Mouse (Mus musculus) neural tube, embryonic 14.5 days (tissue): Measurements from ENCODE around the gene Cxcl5. TPM values are rescaled to one million over a fixed set of nuclear protein-coding genes. Genes with fewer than 3 reads are reported as not detected.

Source experiments
- ATAC-seq: fragments of 200-750 bp; cut with Nextera tagmentation; 2 replicates; pipeline ENCODE4 v1.8.0; 2017; ENCODE audit warnings: low read depth, mild to moderate bottlenecking, moderate TSS enrichment, moderate library complexity
- H3K27ac ChIP-seq: fragments of 300-500 bp; sonication (generic); 2 replicates; pipeline ENCODE4 v1.5.1; 2014; ENCODE audit warnings: low read depth, mild to moderate bottlenecking, control low read depth, low read length, moderate library complexity, mixed read lengths
- H3K27me3 ChIP-seq: fragments of 300-500 bp; sonication (generic); 2 replicates; pipeline ENCODE4 v1.6.1; 2014; ENCODE audit warnings: low read length; ENCODE audit not compliant: control insufficient read depth, insufficient read depth
- H3K36me3 ChIP-seq: fragments of 300-500 bp; sonication (generic); 2 replicates; pipeline ENCODE4 v1.6.1; 2014; ENCODE audit warnings: low read length, mixed read lengths; ENCODE audit not compliant: control insufficient read depth, insufficient read depth
- H3K4me1 ChIP-seq: fragments of 300-500 bp; sonication (generic); 2 replicates; pipeline ENCODE4 v1.6.1; 2014; ENCODE audit warnings: low read length; ENCODE audit not compliant: control insufficient read depth, insufficient read depth
- H3K4me2 ChIP-seq: fragments of 300-500 bp; sonication (generic); 2 replicates; pipeline ENCODE4 v1.6.1; 2014; ENCODE audit warnings: mild to moderate bottlenecking, low read depth, low read length, control low read depth
- H3K4me3 ChIP-seq: fragments of 300-500 bp; sonication (generic); 2 replicates; pipeline ENCODE4 v1.5.1; 2014; ENCODE audit warnings: low read depth, low read length, control low read depth, mixed read lengths
- H3K9ac ChIP-seq: fragments of 300-500 bp; sonication (generic); replicated peaks from 2 replicates; pipeline ENCODE4 v1.6.1; 2014; ENCODE audit warnings: low read depth, mild to moderate bottlenecking, control low read depth, low read length, mixed read lengths
- H3K9me3 ChIP-seq: fragments of 300-500 bp; sonication (generic); 2 replicates; pipeline ENCODE4 v1.6.1; 2016; ENCODE audit warnings: low read length; ENCODE audit not compliant: control insufficient read depth
- WGBS: fragments of 180-500 bp; shearing (Covaris S2); extraction: QIAGEN DNeasy Blood & Tissue Kit; methylation state at CpG from one replicate; pipeline ENCODE4 v1.1.7; 2014; 5-methylcytosine and 5-hydroxymethylcytosine counted together
- polyA plus RNA-seq: library from polyadenylated mRNA; unstranded; fragments of >200 nt; fragmentation: Nextera tagmentation; extraction: Ambion mirVana; gene quantifications from 2 replicates; pipeline ENCODE4 v1.2.1, GENCODE M21; 2014

Gene Cxcl5
- 0.21 and 0.28 TPM in 2 replicates for polyA plus RNA-seq

GRCm38 (mm10) chr5:90759077-90760065 is at the start of gene Cxcl5:
Gene Cxcl5, plus strand, starts transcription at chr5:90759360.
- Histone ChIP-seq H3K27me3 (no peaks in the 10 kb centered on the region), H3K27ac (no peak within 1 kb of the TSS), H3K4me2 (peak within 1 kb of the TSS; percentile 76), H3K9me3 (no peaks in the 10 kb centered on the region), H3K36me3 (no peaks in the 10 kb centered on the region), H3K4me1 (no peaks in the 10 kb centered on the region; the same call in 1 of the 2 replicates), H3K4me3 (peak within 1 kb of the TSS; percentile 40), H3K9ac (peak within 1 kb of the TSS; percentile 52)
- ATAC-seq = peak; percentile 81
- WGBS = 4% methylated on average over 32 of the region's 32 CpGs

GRCm38 (mm10) chr5:90711409-90711808 is 47.8 kb upstream of the Cxcl5 start:
- Histone ChIP-seq H3K4me1 (no peaks in the 10 kb centered on the region), H3K27ac (no peak overlapping the region), H3K9me3 (no peaks in the 10 kb centered on the region), H3K4me2 (no peak overlapping the region), H3K4me3 (no peak overlapping the region), H3K9ac (no peak overlapping the region), H3K36me3 (no peaks in the 10 kb centered on the region), H3K27me3 (no peaks in the 10 kb centered on the region)
- WGBS = 79% methylated on average over 2 of the region's 2 CpGs
- no peak for ATAC-seq

- Histone ChIP-seq H3K4me2 (no peak overlapping the region), H3K27me3 (no peaks in the 10 kb centered on the region), H3K4me1 (no peaks in the 10 kb centered on the region), H3K27ac (no peak overlapping the region), H3K4me3 (no peak overlapping the region), H3K9ac (no peak overlapping the region), H3K9me3 (no peaks in the 10 kb centered on the region), H3K36me3 (no peaks in the 10 kb centered on the region)
- WGBS = 88% methylated on average over 1 of the region's 1 CpGs
- no peak for ATAC-seq
Observed at GRCm38 (mm10) chr5:90717937-90718336, 41.2 kb upstream of the Cxcl5 start.

- Histone ChIP-seq H3K27ac (no peak overlapping the region), H3K4me3 (no peak overlapping the region), H3K27me3 (no peaks in the 10 kb centered on the region), H3K4me1 (no peaks in the 10 kb centered on the region), H3K4me2 (no peak overlapping the region), H3K9me3 (no peaks in the 10 kb centered on the region), H3K9ac (no peak overlapping the region), H3K36me3 (no peaks in the 10 kb centered on the region)
- ATAC-seq = no peak
- 95% methylated on average over 3 of the region's 3 CpGs for WGBS
Observed at GRCm38 (mm10) chr5:90722656-90723055, 36.5 kb upstream of the Cxcl5 start.

GRCm38 (mm10) chr5:90728254-90728653 is 30.9 kb upstream of the Cxcl5 start:
- Histone ChIP-seq H3K36me3 (no peaks in the 10 kb centered on the region), H3K4me2 (no peak overlapping the region), H3K9ac (no peak overlapping the region), H3K9me3 (no peaks in the 10 kb centered on the region), H3K27me3 (no peaks in the 10 kb centered on the region), H3K27ac (no peak overlapping the region), H3K4me1 (no peaks in the 10 kb centered on the region), H3K4me3 (no peak overlapping the region)
- WGBS = 55% methylated on average over 3 of the region's 3 CpGs
- ATAC-seq = no peak

GRCm38 (mm10) chr5:90731480-90731879 is 27.7 kb upstream of the Cxcl5 start:
- ATAC-seq = no peak
- Histone ChIP-seq H3K27ac (no peak overlapping the region), H3K4me2 (no peak overlapping the region), H3K36me3 (no peaks in the 10 kb centered on the region), H3K27me3 (no peaks in the 10 kb centered on the region), H3K4me1 (no peaks in the 10 kb centered on the region), H3K9ac (no peak overlapping the region), H3K4me3 (no peak overlapping the region), H3K9me3 (no peaks in the 10 kb centered on the region)
- WGBS = 84% methylated on average over 4 of the region's 4 CpGs

- Histone ChIP-seq H3K27me3 (no peaks in the 10 kb centered on the region), H3K9ac (no peak overlapping the region), H3K4me3 (no peak overlapping the region), H3K4me2 (no peak overlapping the region), H3K4me1 (no peaks in the 10 kb centered on the region), H3K36me3 (no peaks in the 10 kb centered on the region), H3K9me3 (no peaks in the 10 kb centered on the region), H3K27ac (no peak overlapping the region)
- 84% methylated on average over 4 of the region's 4 CpGs for WGBS
- ATAC-seq = no peak
Observed at GRCm38 (mm10) chr5:90742029-90742428, 17.1 kb upstream of the Cxcl5 start.

- H3K4me3 ChIP-seq = no peak overlapping the region
- H3K9ac ChIP-seq = no peak overlapping the region
- H3K36me3 ChIP-seq = no peaks in the 10 kb centered on the region
- H3K9me3 ChIP-seq = no peaks in the 10 kb centered on the region
- H3K4me1 ChIP-seq = no peaks in the 10 kb centered on the region; the same call in 1 of the 2 replicates
- WGBS = 92% methylated on average over 1 of the region's 1 CpGs
- H3K27ac ChIP-seq = no peak overlapping the region
- no peak overlapping the region for H3K4me2 ChIP-seq
- no peak for ATAC-seq
- no peaks in the 10 kb centered on the region for H3K27me3 ChIP-seq
Observed at GRCm38 (mm10) chr5:90753934-90754333, 5.2 kb upstream of the Cxcl5 start.

- no peak overlapping the region for H3K9ac ChIP-seq
- WGBS = 52% methylated on average over 5 of the region's 5 CpGs
- no peak overlapping the region for H3K4me3 ChIP-seq
- ATAC-seq = no peak
- H3K27ac ChIP-seq = no peak overlapping the region
- H3K4me1 ChIP-seq = no peaks in the 10 kb centered on the region; the same call in 1 of the 2 replicates
- H3K9me3 ChIP-seq = no peaks in the 10 kb centered on the region
- no peaks in the 10 kb centered on the region for H3K27me3 ChIP-seq
- no peaks in the 10 kb centered on the region for H3K36me3 ChIP-seq
- no peak overlapping the region for H3K4me2 ChIP-seq
Observed at GRCm38 (mm10) chr5:90758020-90758605, 1.0 kb upstream of the Cxcl5 start.
